Mouse (Mus musculus): ENCODE data around the gene Ermp1.

DNA sequence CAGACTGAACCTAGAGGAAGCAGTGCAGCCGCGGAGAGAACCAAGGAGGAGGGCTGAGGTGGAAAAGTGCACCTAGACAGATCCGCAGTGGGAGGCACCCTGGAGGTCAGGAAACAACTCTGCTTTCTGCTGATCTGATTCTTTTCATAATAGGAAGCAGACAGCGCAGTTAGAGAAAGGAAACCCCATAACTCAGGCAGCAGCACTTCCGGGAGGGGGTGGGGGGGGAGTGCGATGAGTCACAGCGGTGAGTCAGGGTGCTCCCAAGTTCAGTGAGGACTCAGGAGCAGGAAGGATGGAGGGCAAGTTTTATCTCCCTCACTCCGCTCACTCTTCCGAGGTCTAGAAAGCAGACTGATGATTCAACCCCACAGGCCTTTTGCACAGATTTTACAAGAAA, 7.2 kb downstream of the Ermp1 start:
- TF ChIP-seq CTCF (IDR thresholded peaks at IDR 0.05; ENCODE audit: low read depth) = no peak
- TF ChIP-seq EP300 (IDR thresholded peaks at IDR 0.05; ENCODE audit: low read depth) = 0 out of 2 replicates have a peak, but pooled peaks have one; percentile 33

Data from liver, postnatal 0 days (tissue).